Mouse (Mus musculus) kidney, adult 18-20 months (tissue): ENCODE measurements around the gene Fam240a.

Source experiments
- DNase-seq: peaks from one replicate; pipeline ENCODE4 v3.0.0; 2021

Fam240a gene

GRCm38 (mm10) chr9:110891077-110891828, 25.4 kb downstream of the Fam240a start:
- no peak for DNase-seq

GRCm38 (mm10) chr9:110890026-110890783, 26.5 kb downstream of the Fam240a start:
- DNase-seq, result peak; percentile 47

DNA sequence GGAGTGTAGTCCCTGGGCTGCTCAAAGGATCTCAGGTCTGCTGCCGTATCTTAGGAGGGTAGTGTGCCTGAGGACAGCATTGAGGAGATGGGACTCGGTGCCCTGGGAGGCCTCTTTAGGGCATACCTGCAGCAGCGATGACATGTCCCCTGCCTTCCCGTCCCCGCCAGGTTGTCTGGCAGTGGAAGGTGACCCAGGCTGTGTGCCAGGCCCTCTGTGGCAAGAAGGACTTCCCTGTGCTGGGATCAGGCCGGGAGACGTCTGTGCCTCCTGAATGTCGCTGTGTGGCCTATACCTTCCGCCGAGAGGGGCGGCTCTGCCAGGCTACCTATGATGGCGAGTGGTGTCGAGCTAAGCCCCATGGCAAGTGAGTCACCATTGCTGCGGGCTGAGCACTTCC, 27.7 kb downstream of the Fam240a start:
- DNase-seq, result no peak

DNA sequence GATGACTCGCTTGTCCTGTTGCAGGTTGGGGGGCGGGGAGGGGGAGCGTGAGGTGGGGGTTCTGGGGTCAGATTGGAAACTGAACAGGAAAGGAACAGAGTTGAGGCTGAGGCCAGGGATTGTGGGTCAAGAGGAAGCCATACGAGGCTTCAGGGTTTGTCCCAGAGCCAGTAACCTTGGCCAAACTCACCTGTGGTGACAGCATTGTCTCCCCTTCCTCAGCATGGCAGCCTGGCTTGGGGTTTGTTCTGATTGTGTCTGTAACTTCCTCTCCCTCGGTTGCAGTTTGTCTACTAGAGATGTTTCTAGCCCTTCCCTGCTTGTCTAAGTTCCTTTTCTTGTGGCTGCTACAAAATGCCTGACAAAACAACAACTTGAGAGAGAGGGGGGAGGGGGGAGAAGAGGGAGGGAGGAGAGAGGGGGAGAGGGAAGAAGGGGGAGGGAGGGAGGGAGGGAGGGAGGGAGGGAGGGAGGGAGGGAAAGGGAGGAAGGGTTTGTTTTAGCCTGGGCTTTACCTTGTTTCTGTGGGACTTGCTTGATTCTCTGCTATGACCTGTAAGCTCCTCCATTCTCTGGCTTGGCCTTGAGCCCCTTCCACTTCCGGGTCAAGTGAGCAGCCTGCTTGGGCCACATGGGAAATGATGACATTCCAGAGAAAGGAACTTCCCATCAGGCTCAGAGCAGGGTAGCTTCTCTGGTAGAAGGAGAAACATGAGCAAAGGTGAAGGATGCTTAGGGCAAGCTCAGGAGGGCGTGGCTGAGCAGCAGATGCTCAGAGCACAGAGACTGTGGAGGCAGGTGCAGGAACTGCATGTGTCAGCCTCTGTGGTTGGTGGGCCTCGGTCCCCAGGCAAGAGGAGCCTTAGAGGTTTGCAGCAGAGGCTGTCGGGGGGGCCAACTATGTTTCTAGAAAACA, 29.0 kb downstream of the Fam240a start:
- no peak for DNase-seq

DNA sequence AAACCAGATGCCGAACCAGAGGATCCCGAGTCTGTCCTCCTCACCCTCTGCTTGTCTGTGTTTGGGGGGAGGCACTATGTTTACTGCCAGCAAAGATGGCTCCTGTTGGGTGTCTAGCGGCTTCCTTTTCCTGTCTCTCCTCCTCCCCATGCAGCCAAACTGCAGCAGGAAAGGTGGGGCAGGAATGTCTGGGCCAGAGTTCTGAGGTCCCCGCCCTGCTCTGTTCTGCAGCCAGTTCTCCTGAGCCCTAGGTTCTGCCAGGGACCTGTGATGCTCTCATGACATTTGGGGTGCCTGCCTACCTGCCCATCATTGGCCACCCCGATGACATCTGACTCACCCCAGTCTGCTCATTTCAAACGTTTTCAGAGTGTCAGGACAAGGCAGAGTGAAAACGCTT, 34.7 kb downstream of the Fam240a start:
- peak; percentile 50 for DNase-seq

DNA sequence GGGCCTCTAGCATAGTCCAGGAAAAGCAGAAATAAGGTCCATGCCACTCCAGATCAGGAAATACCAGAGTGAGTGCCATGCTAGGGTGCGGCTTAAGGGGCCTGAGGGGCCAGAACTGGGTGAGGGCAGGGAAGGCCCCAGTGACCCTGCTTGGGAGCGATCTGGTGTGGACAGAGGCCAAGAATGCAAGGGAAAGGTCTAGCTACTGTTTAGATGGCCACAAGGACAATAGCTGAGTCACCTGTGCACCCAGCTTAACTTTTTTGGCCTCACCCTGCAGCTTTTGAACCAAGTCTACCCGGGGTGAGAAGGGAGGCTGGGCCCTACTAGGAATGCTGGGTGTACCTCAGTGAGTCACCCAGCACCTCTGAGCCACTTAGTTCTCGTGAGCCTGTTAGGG, 35.9 kb downstream of the Fam240a start:
- peak; percentile 55 for DNase-seq

GRCm38 (mm10) chr9:110879998-110880561, 36.6 kb downstream of the Fam240a start, which contains the start of gene Tmie:
Gene Tmie (minus strand): TSS chr9:110880113.
- peak; percentile 92 for DNase-seq

DNA sequence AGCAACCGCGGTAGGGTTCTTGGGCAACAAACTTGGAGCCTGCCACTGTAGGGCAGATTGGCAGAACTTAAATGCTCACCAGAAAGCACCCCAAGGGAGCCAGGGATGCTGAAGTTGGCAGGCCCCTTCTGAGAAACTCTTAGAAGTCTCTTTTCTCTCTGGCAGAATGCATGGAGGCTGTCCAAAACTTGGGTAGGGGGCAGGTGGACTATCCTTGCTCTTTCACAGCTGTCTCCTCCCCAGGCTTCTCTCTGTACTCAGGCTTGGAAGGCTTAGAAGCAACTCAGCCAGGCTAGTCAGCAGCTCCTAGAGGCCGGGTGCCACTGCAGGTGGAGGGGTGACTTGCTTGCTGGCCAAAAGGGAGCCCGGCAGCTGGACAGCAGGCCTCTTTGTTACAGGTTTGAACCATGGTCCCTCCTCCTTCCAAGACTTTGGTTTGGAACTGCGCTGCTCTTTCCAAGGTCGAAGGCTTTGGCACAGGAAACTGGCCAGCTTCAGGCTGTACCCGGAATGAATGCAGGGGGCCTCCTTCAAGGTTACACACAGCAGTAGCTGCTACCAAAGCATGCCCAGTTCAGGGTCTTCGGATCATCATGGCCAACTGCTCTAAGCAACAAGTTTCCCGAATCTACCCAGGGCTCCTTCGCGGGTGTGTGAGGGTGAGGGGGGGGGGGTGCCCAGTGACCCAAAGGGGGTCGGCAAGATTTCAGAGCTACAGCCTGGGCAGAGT, 37.3 kb downstream of the Fam240a start, which contains the start of gene Als2cl:
Gene Als2cl, plus strand, starts transcription at position 680 of the 730 bp plus-strand sequence.
- peak; percentile 76 for DNase-seq

DNA sequence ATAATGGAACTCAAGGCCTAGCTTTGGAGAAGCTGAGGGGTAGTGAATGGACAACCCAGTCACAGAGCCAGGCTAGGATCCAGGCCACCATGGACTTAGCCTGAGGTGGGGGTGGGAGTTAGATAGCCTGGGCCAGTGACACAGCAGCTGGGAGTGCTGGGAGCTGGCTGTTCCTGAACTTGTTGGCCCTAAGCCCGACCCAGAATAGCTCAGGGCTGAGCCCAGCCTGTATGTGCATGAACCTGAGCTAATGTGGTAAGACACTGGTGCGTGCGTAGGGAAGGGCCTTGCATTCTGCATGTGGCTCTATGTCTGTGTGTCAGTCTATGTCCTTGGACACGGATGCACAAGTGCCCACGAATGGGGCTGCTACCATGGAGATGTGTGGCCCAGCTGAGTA, 38.8 kb downstream of the Fam240a start:
- peak; percentile 74 for DNase-seq

DNA sequence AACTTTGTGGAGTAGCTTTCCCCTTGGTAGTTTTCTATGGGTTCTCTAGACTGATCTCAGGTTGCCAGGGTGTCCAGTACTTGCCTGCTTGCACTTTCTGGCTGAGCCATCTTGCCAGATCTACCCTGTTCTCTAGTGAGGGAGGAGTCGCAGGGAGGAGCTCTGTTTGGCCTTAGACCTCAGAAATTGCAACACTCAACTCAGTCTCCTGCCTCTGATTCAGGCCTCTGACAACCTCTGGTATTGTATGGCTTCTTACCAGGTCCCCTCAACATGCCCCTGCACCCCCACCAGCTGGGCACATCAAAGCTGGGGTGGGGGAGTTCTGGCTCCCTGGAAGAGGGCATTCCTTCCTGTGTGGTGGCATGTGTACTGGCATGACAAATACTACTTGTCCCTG, 39.3 kb downstream of the Fam240a start:
- no peak for DNase-seq

DNA sequence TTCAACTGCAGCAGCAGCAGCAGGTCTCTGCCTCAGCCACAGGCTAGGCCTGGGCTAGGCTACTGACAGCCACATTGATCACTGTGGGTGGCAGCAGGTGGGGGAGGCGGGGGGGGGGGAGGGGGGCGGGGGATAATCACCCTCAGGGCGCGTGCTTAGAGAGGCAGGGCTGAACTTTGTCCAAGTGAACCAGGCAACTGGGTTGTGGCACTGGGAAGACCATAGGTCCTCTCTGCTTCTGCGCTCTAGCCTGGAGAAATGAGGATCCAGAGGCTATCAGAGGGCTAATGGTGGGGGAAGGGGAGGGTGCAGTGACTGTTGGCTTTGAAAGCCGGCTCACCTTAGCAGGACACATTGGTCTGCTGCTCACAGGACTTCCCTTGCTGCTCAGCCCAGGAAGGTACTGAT, 41.4 kb downstream of the Fam240a start:
- peak; percentile 56 for DNase-seq

DNA sequence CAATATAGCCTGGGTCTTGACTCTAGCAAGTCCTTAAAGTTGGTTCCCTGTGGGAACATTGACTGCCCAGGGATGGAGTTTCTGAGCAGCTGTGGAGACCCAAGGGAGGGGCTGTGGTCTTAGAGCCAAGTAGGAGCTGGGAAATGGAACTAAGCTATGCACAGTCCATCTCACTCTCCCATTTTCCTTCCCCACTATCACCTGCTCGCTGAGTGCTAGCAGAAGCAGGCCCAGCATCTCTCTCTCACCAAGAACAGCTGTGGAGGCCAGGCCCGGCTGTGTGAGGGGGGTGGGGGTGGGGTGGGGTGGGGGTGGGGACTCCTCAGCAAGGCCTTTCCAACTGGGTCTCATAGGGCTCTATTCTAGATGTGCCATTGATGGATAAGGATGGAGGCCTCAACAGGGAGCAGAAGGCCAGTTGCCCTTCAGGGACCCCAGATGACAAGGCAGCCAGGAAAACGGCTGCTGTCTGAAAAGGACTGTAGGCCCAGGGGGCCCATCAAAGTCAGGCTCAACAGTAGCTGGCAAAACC, 41.9 kb downstream of the Fam240a start:
- DNase-seq, result no peak

DNA sequence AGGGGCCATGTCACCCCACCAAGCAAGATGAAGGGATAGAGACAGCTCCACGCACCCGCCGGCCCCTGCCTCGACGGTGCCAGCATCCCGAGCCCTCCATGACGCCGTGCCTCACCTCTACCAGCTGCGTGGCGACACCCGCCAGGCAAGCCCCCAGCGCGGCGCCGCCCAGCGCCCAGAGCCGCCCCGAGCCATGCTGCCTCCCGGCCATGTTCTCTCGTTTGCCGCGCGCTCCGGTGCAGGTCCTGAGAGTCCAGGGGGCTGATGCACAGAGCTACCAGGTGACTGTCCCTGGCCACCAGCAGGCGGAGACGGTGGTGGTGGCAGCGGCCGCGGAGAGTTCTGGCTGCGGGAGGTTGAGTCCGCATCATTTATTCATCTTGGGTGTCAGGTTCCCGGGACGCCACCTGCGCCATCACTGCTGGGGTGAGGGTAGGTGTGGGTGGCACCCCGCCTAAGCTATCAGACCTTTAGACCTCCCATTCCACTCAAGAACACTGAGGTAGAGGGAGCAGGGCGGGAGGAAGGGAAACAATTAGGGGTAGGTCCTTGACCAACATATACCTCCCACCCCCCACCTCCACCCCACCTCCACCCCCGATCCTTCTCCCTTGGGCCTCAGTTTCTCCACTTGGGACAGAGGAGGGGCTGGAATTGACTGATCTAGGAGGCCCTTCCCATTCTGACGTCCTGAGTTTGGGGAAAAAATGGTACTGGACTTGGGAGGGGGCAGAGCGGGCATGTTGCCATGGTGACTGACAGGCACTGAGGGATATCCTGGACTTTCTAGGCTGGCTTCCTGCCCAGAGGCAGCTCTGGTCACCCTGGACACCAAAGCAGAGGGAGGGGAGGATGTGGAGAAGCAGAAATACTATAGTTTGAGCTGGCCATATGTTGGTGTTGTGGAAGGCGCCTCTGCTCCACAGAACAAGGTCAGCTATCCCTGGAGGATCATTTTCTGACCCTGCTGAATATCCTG, 42.7 kb downstream of the Fam240a start:
- peak; percentile 43 for DNase-seq

- peak; percentile 66 for DNase-seq
Measured at GRCm38 (mm10) chr9:110871030-110871429, 45.6 kb downstream of the Fam240a start.
